In the genomic region with DNA sequence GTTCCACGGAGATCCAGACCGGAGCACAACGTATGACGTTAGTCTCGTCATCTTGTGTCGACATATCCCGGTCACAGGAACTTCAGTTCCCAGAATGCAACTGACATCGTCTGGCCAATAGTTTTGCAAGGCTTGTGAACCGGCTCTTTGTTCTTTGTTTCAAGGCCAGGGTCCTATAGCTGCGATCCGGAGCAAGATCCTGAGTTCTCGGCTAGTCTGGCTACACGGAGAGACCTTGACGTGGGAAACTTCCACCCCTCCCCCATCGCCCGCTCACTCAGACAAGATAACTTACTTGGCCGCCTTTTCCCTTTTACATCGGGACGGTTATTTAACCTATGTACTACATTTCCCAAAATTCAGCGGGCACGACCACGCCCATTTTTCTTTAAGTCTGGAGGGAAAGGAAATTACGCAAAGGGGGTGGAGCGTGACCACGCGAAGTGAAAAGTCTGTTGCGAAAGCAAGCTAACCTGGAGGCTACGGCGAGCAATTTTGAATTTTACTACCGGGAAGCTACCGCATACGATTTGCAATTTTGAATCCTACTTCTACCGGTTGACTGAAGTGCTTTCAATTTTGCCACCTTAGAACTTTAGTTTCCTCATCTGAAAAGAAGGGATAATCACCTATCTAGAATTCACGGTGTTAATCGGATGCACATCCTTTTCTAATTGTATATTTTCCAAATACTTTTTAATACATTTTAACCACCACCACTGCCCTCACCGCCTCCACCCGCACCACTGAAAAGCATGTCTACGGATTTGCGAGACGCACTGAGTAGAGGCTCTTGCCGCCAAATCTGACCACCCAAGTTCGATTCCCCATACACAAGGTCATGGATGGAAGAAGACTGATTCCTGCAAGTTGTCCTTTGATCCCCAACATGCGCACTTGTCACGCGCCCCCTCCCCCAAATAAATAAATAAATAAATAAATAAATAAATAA, we compare ENCODE assay signal across 8 mouse cellular contexts. TPM values are rescaled to one million over a fixed set of nuclear protein-coding genes. Genes with fewer than 3 reads are reported as not detected.
DNase-seq lines count a peak whose midpoint lies in the region; ATAC-seq and TF ChIP-seq lines count a peak whose summit lies in the region.

Ftsj1 (minus strand) TSS at position 73 of the 952 bp plus-strand sequence.

- H3K9me3 ChIP-seq in heart, embryonic 10.5 days, result no peaks in the 10 kb centered on the region
- H3K9me3 ChIP-seq in kidney, embryonic 15.5 days (replicated peaks), result no peaks in the 10 kb centered on the region

- no peaks in the 10 kb centered on the region for H3K36me3 ChIP-seq in heart, embryonic 10.5 days
- H3K36me3 ChIP-seq in kidney, embryonic 15.5 days, result no peaks in the 10 kb centered on the region

- WGBS in heart, embryonic 10.5 days, result 11% methylated on average over 45 of the region's 45 CpGs
- WGBS in kidney, embryonic 15.5 days, result 17% methylated on average over 45 of the region's 45 CpGs

- TF ChIP-seq CTCF in bone marrow macrophage, adult 2 months (IDR thresholded peaks at IDR 0.05; ENCODE audit: low read depth, low read length), result no peak
- TF ChIP-seq CTCF in embryonic fibroblast, embryonic 13.5 days (IDR thresholded peaks at IDR 0.05; ENCODE audit: borderline replicate concordance, insufficient read depth, low read length), result no peak

- DNase-seq in A20 (ENCODE audit: low read depth, low spot score) (peak; percentile 93), liver (peak; percentile 88)
- peak; percentile 90 for DNase-seq in heart, embryonic 10.5 days (ENCODE audit: low spot score)
- peak; percentile 81 to 85 for DNase-seq in spleen, postnatal 4 days (ENCODE audit: low spot score in 2 of 2)

- ATAC-seq in kidney, embryonic 15.5 days (replicated peaks; ENCODE audit: low FRiP score), result peak; percentile 92
- peak; percentile 93 for ATAC-seq in monocyte, adult 5-6 weeks (replicated peaks; ENCODE audit: insufficient number of reproducible peaks, low FRiP score, low TSS enrichment, poor library complexity, severe bottlenecking)

- no peaks in the 10 kb centered on the region for H3K4me1 ChIP-seq in bone marrow macrophage, adult 2 months (ENCODE audit: control insufficient read depth, insufficient read depth, low read length)
- H3K4me1 ChIP-seq in embryonic fibroblast, embryonic 13.5 days (ENCODE audit: control insufficient read depth, insufficient read depth, low read length), result no peaks in the 10 kb centered on the region
- no peaks in the 10 kb centered on the region; the same call in 1 of the 2 replicates for H3K4me1 ChIP-seq in heart, embryonic 10.5 days
- peaks cover 4% of the 10 kb centered on the region; the same call in 1 of the 2 replicates for H3K4me1 ChIP-seq in kidney, embryonic 15.5 days

- peak within 1 kb of the TSS; percentile 80 for H3K4me3 ChIP-seq in bone marrow macrophage, adult 2 months (ENCODE audit: insufficient read depth, low read length)
- peak within 1 kb of the TSS; percentile 74 for H3K4me3 ChIP-seq in embryonic fibroblast, embryonic 13.5 days (ENCODE audit: insufficient read depth, low read length)
- peak within 1 kb of the TSS; percentile 68 for H3K4me3 ChIP-seq in heart, embryonic 10.5 days
- peak within 1 kb of the TSS; percentile 61 for H3K4me3 ChIP-seq in kidney, embryonic 15.5 days (replicated peaks)

- H3K27ac ChIP-seq in bone marrow macrophage, adult 2 months (ENCODE audit: insufficient read depth, low read depth, low read length), result peak within 1 kb of the TSS; percentile 37
- peak within 1 kb of the TSS; percentile 79 for H3K27ac ChIP-seq in embryonic fibroblast, embryonic 13.5 days (ENCODE audit: insufficient read depth, low read length)
- peak within 1 kb of the TSS; percentile 86 for H3K27ac ChIP-seq in heart, embryonic 10.5 days
- H3K27ac ChIP-seq in kidney, embryonic 15.5 days, result peak within 1 kb of the TSS; percentile 76

- peak within 1 kb of the TSS; percentile 51 for H3K9ac ChIP-seq in kidney, embryonic 15.5 days

- peak within 1 kb of the TSS; percentile 55 for H3K4me2 ChIP-seq in kidney, embryonic 15.5 days

- no peaks in the 10 kb centered on the region for H3K27me3 ChIP-seq in heart, embryonic 10.5 days (ENCODE audit: insufficient read depth, poor library complexity, severe bottlenecking)
- no peaks in the 10 kb centered on the region for H3K27me3 ChIP-seq in kidney, embryonic 15.5 days

- no peak for TF ChIP-seq POLR2A in bone marrow macrophage, adult 2 months (IDR thresholded peaks at IDR 0.05; ENCODE audit: borderline replicate concordance, low read depth, low read length)
- peak; percentile 64 for TF ChIP-seq POLR2A in embryonic fibroblast, embryonic 13.5 days (IDR thresholded peaks at IDR 0.05; ENCODE audit: low read depth, low read length)

RNA-seq across cellular contexts. Expression of gene Ftsj1, which starts in this region (rescaled TPM):
- polyA plus RNA-seq in bone marrow macrophage, adult 2 months (2012; ENCODE audit: insufficient read depth, insufficient read length, missing spikeins), result 10.5 and 13.8 TPM in 2 replicates
- 19.8 and 23.9 TPM in 2 replicates for polyA plus RNA-seq in embryonic fibroblast, embryonic 13.5 days (2011; ENCODE audit: insufficient read length, low read depth, missing spikeins)
- polyA plus RNA-seq in heart, embryonic 10.5 days (2016; fragmentation: Nextera tagmentation; extraction: Ambion mirVana), result 30.3 and 40.3 TPM in 2 replicates
- polyA plus RNA-seq in kidney, embryonic 15.5 days (2015; fragmentation: Nextera tagmentation; extraction: Ambion mirVana), result 39.7 and 40.4 TPM in 2 replicates
- total RNA-seq in monocyte, adult 5-6 weeks (2017), result 6.1 to 10.3 TPM (median 7.9 TPM) in 3 replicates

Comparison
In these comparisons a context has a peak if more than half of its experiments do, and no peak if none do; other contexts are left out.
1. Peak in every context shown above with its lines: DNase-seq, ATAC-seq, H3K4me3 ChIP-seq and H3K27ac ChIP-seq.